Mouse (Mus musculus) CH12.LX (cell line): ENCODE measurements around the gene Ism2. TPM values are rescaled to one million over a fixed set of nuclear protein-coding genes. Genes with fewer than 3 reads are reported as not detected.
"Not testable (repeated sequence)": the region's sequence is repeated elsewhere in the genome, so short reads cannot be mapped to it uniquely, and the experiment has no call there.

Experiments
- DNase-seq: peaks from one replicate; pipeline ENCODE4 v3.0.0-alpha.2; 2013; ENCODE audit errors: extremely low read depth
- H3K27ac ChIP-seq: 2 replicates; pipeline ENCODE4 v1.5.1; 2012; ENCODE audit warnings: low read depth, mild to moderate bottlenecking, control low read depth, moderate library complexity; ENCODE audit not compliant: insufficient read depth
- H3K27me3 ChIP-seq: replicated peaks from 2 replicates; pipeline ENCODE3; 2012; ENCODE audit warnings: inconsistent platforms
- H3K36me3 ChIP-seq, 2 experiments: replicated peaks in 1 of 2; 2 replicates each; pipeline versions ENCODE3 to v1.6.1; 2012; ENCODE audit warnings: inconsistent platforms in 1 of 2, low read length in 1 of 2, mild to moderate bottlenecking in 1 of 2, mixed read lengths in 1 of 2, moderate library complexity in 1 of 2; ENCODE audit not compliant: control insufficient read depth in 1 of 2, insufficient read depth in 1 of 2
- H3K4me1 ChIP-seq, 2 experiments: 2 replicates each; pipeline ENCODE4 v1.6.1; 2012; ENCODE audit warnings: inconsistent platforms in 1 of 2, moderate library complexity in 1 of 2; ENCODE audit not compliant: insufficient read depth in 2 of 2, control insufficient read depth in 1 of 2
- H3K4me2 ChIP-seq: 2 replicates; pipeline ENCODE4 v1.6.1; 2012; ENCODE audit warnings: low read depth, mild to moderate bottlenecking, control low read depth; ENCODE audit not compliant: poor library complexity, insufficient read depth, severe bottlenecking
- H3K4me3 ChIP-seq, 3 experiments: fragments of 150-350 bp in 1 of 3; sonication (generic) in 1 of 3; replicated peaks in 1 of 3; 2 replicates each; pipeline versions ENCODE3 to v1.5.1; 2011 to 2012; ENCODE audit warnings: low read depth in 2 of 3, low read length in 2 of 3, mild to moderate bottlenecking in 2 of 3, moderate library complexity in 2 of 3, control low read depth in 1 of 3, improper control_type of control experiment in 1 of 3, inconsistent platforms in 1 of 3, mixed read lengths in 1 of 3; ENCODE audit not compliant: poor library complexity in 1 of 3
- H3K79me2 ChIP-seq: replicated peaks from 2 replicates; pipeline ENCODE4 v1.6.1; 2012; ENCODE audit warnings: mild to moderate bottlenecking, moderate library complexity; ENCODE audit not compliant: control insufficient read depth, poor library complexity, insufficient read depth, severe bottlenecking; ENCODE audit errors: extremely low read depth
- H3K9ac ChIP-seq: 2 replicates; pipeline ENCODE4 v1.6.1; 2012; ENCODE audit warnings: low read depth, mild to moderate bottlenecking, control low read depth, moderate library complexity; ENCODE audit not compliant: insufficient read depth
- H3K9me3 ChIP-seq: replicated peaks from 2 replicates; pipeline ENCODE3; 2012; ENCODE audit warnings: low read length, inconsistent platforms, mixed read lengths
- CHD2 ChIP-seq: IDR thresholded peaks from 2 replicates; pipeline ENCODE4 v1.6.1; 2011; ENCODE audit warnings: low read length, improper control_type of control experiment
- CTCF ChIP-seq, 2 experiments: IDR thresholded peaks in 1 of 2; conservative IDR thresholded peaks in 1 of 2; 2 replicates each; pipeline ENCODE4 v1.5.1; 2011 to 2012; ENCODE audit warnings: low read depth in 2 of 2, low read length in 2 of 2, improper control_type of control experiment in 1 of 2, inconsistent platforms in 1 of 2, mild to moderate bottlenecking in 1 of 2, moderate library complexity in 1 of 2
- HCFC1 ChIP-seq: IDR thresholded peaks from 2 replicates; pipeline ENCODE4 v1.6.1; 2012; ENCODE audit warnings: low read depth, mild to moderate bottlenecking, inconsistent platforms, low read length, improper control_type of control experiment
- JUND ChIP-seq: conservative IDR thresholded peaks from 2 replicates; pipeline ENCODE4 v1.6.1; 2011; ENCODE audit warnings: low read depth, low read length, improper control_type of control experiment
- KAT2A ChIP-seq: IDR thresholded peaks from 2 replicates; pipeline ENCODE4 v1.6.1; 2012; ENCODE audit warnings: low read length, improper control_type of control experiment, inconsistent platforms; ENCODE audit not compliant: insufficient replicate concordance
- MAFK ChIP-seq: IDR thresholded peaks from 2 replicates; pipeline ENCODE4 v1.6.1; 2011; ENCODE audit warnings: low read length, improper control_type of control experiment; ENCODE audit not compliant: insufficient replicate concordance
- MEF2A ChIP-seq: IDR thresholded peaks from 2 replicates; pipeline ENCODE4 v1.6.1; 2014; ENCODE audit warnings: low read depth, mild to moderate bottlenecking, inconsistent platforms, low read length, improper control_type of control experiment, borderline replicate concordance
- MYC ChIP-seq: IDR thresholded peaks from 2 replicates; pipeline ENCODE4 v1.6.1; 2011; ENCODE audit warnings: low read depth, mild to moderate bottlenecking, improper control_type of control experiment, low read length
- NRF1 ChIP-seq: IDR thresholded peaks from 2 replicates; pipeline ENCODE4 v1.6.1; 2014; ENCODE audit warnings: low read depth, mild to moderate bottlenecking, inconsistent platforms, low read length, improper control_type of control experiment, moderate library complexity
- PAX5 ChIP-seq: IDR thresholded peaks from 2 replicates; pipeline ENCODE4 v1.6.1; 2012; ENCODE audit warnings: low read length, inconsistent platforms, mixed read lengths
- POLR2A ChIP-seq: IDR thresholded peaks from 2 replicates; pipeline ENCODE4 v1.6.1; 2011; ENCODE audit warnings: low read depth, mild to moderate bottlenecking, improper control_type of control experiment, low read length
- POLR2AphosphoS2 ChIP-seq: IDR thresholded peaks from 2 replicates; pipeline ENCODE4 v1.6.1; 2011; ENCODE audit warnings: low read depth, low read length, improper control_type of control experiment
- RCOR1 ChIP-seq: conservative IDR thresholded peaks from 2 replicates; pipeline ENCODE4 v1.6.1; 2012; ENCODE audit warnings: low read depth, mild to moderate bottlenecking, inconsistent platforms, low read length, improper control_type of control experiment
- SIN3A ChIP-seq: IDR thresholded peaks from 2 replicates; pipeline ENCODE4 v1.6.1; 2012; ENCODE audit warnings: low read length, improper control_type of control experiment, inconsistent platforms
- TBP ChIP-seq: conservative IDR thresholded peaks from 2 replicates; pipeline ENCODE4 v1.6.1; 2011; ENCODE audit warnings: low read depth, low read length, improper control_type of control experiment
- USF1 ChIP-seq: IDR thresholded peaks from 2 replicates; pipeline ENCODE4 v1.6.1; 2014; ENCODE audit warnings: low read depth, mild to moderate bottlenecking, inconsistent platforms, low read length, improper control_type of control experiment
- USF2 ChIP-seq: conservative IDR thresholded peaks from 2 replicates; pipeline ENCODE4 v1.6.1; 2011; ENCODE audit warnings: low read depth, low read length, improper control_type of control experiment
- ZC3H11A ChIP-seq: IDR thresholded peaks from 2 replicates; pipeline ENCODE4 v1.6.1; 2012; ENCODE audit warnings: low read depth, mild to moderate bottlenecking, inconsistent platforms, low read length, improper control_type of control experiment
- ZKSCAN1 ChIP-seq: IDR thresholded peaks from 2 replicates; pipeline ENCODE4 v1.6.1; 2012; ENCODE audit warnings: low read depth, inconsistent platforms, low read length, improper control_type of control experiment, borderline replicate concordance
- ZMIZ1 ChIP-seq: IDR thresholded peaks from 2 replicates; pipeline ENCODE4 v1.6.1; 2012; ENCODE audit warnings: low read depth, mild to moderate bottlenecking, inconsistent platforms, low read length, improper control_type of control experiment
- dilution Hi-C: fragments of 300-500 bp; cut with MboI; formaldehyde crosslinking; loops from 2 replicates; pipeline ENCODE4 v1.14.3; 2020; ENCODE audit warnings: low sequenced_read_pairs; ENCODE audit not compliant: extremely low pct_unique_long_range_greater_than_20kb, extremely low pct_ligation_motif_present
- in situ Hi-C: fragments of 300-500 bp; cut with MboI; formaldehyde crosslinking; loops from 3 replicates; pipeline ENCODE4 v1.14.3; 2019; ENCODE audit warnings: low sequenced_read_pairs, low pct_ligation_motif_present, low pct_unique_long_range_greater_than_20kb, mixed read lengths
- polyA plus RNA-seq: library from polyadenylated mRNA; unstranded; fragments of >175 nt; gene quantifications from 2 replicates; pipeline ENCODE4 v1.2.1, GENCODE M21; 2012; ENCODE audit warnings: low read depth; ENCODE audit not compliant: insufficient read length
- total RNA-seq, 2 experiments: library from RNA; depleted of rRNA; stranded (reverse); fragments of 300-350 nt in 1 of 2; fragments of >200 nt in 1 of 2; gene quantifications; 2 replicates each; pipeline ENCODE4 v1.2.3; 2012 to 2014

Gene Ism2
- total and polyA plus RNA-seq, 3 experiments = 0.08 TPM; not detected in 2

DNA sequence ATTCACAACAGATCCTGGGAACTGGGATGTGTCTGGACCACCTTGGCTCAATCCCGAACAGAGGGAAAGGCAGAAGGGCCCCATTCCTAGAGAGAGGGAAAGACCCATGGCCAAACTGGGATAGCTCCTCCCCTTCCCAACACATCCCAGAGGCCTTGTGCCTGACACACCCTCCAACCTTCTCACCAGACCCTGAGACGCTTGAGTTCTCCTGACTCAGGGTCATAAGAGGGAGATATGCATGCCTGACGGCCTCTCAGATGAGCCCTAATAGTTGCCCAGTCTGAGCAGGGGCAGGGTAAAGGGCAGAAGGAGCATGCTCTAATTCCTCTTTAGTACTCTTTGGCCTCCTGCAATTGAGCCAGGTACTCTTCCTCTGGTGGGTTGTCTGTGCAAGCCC lies 20.2 kb downstream of the Ism2 start:
- in situ Hi-C loops (loop anchor here (10.0 kb wide), 1 partner anchor 45 kb away; no protein-coding TSS in a partner anchor), dilution Hi-C loops (no loop called here)
- H3K27me3 ChIP-seq = no peaks in the 10 kb centered on the region
- H3K4me1 ChIP-seq = peaks cover 2 to 34% of the 10 kb centered on the region in 2 experiments; a peak in 3 of 4 replicates
- H3K4me3 ChIP-seq = no peak overlapping the region
- no peak overlapping the region for H3K4me2 ChIP-seq
- H3K36me3 ChIP-seq = peaks cover 22 to 49% of the 10 kb centered on the region in 2 experiments
- no peak overlapping the region for H3K9ac ChIP-seq
- no peak overlapping the region for H3K27ac ChIP-seq
- no peaks in the 10 kb centered on the region for H3K9me3 ChIP-seq
- H3K79me2 ChIP-seq = no peaks in the 10 kb centered on the region
- DNase-seq = no peak
- TF ChIP-seq CTCF (conservative IDR thresholded peaks at IDR 0.05 in 1 of 2, IDR thresholded peaks at IDR 0.05 in 1 of 2; ENCODE audit: low read depth in 2 of 2, low read length in 2 of 2) = no peak
- TF ChIP-seq POLR2AphosphoS2 = no peak
- no peak for TF ChIP-seq CHD2
- TF ChIP-seq ZMIZ1 = no peak
- no peak for TF ChIP-seq JUND
- TF ChIP-seq MEF2A = no peak
- no peak for TF ChIP-seq ZC3H11A
- TF ChIP-seq SIN3A = no peak
- TF ChIP-seq PAX5 = no peak
- no peak for TF ChIP-seq MAFK
- TF ChIP-seq NRF1 = no peak
- no peak for TF ChIP-seq USF2
- no peak for TF ChIP-seq RCOR1
- no peak for TF ChIP-seq KAT2A
- TF ChIP-seq TBP = no peak
- no peak for TF ChIP-seq USF1
- TF ChIP-seq POLR2A = no peak
- TF ChIP-seq MYC = no peak
- TF ChIP-seq ZKSCAN1 = no peak

DNA sequence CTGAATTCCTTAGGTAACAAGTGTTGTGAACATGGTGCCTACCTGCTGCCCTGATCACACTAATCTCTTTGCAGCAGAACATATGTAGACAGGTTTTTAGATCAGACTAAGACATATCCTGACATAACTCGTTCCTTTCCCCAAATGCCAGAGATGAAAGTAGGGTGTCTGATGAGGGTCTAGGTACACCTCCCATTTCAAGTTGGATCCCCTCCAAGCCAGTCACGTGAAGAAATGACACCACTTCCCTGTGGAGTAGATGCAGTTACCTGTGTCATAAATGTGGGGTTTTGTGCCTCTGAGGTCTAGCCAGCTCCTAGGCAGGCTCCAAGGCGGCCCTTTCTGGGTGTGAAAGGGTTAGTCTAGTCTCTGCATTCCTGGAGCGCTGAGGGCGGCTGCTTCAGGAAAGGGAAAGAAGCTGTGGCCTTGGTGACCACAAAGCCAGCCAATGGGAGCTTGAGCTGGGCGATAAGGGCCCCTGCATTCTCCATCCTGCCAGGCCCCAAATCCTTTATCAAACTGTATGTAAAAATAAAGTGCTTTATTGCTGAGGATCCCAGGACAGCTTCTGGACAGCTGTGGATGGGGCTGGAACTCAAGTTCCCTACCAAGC lies 21.3 kb downstream of the Ism2 start:
- Histone ChIP-seq H3K4me1 (peaks cover 0 to 36% of the 10 kb centered on the region in 2 experiments; a peak in 2 of 4 replicates), H3K27ac (no peak overlapping the region), H3K27me3 (no peaks in the 10 kb centered on the region), H3K4me2 (no peak overlapping the region), H3K9me3 (no peaks in the 10 kb centered on the region), H3K79me2 (no peaks in the 10 kb centered on the region), H3K36me3 (peaks cover 32 to 59% of the 10 kb centered on the region in 2 experiments), H3K9ac (no peak overlapping the region), H3K4me3 (no peak overlapping the region)
- in situ Hi-C loops = loop anchor here (10.0 kb wide), 1 partner anchor 47 kb away; no protein-coding TSS in a partner anchor
- DNase-seq = no peak
- no peak for TF ChIP-seq HCFC1
- dilution Hi-C loops = no loop called here

DNA sequence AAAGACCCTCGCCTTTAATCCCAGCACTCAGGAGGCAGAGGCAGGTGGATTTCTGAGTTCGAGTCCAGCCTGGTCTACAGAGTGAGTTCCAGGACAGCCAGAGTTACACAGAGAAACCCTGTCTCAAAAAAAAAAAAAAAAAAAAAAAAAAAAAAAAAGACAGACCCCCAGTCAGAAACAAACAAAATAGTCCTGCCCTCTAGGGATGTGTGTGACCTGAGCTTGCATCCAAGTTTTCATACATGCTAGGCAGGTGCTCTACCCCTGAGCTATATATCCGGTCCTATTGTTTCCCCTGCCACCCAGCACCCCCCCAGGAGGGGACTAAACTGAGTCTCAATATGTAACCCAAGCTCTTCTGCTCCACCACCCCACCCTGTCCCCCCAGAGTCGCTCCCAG lies 22.3 kb downstream of the Ism2 start:
- H3K4me2 ChIP-seq, H3K27me3 ChIP-seq, H3K4me3 ChIP-seq, dilution Hi-C loops, DNase-seq, H3K79me2 ChIP-seq, H3K9me3 ChIP-seq, H3K27ac ChIP-seq, H3K9ac ChIP-seq: not testable (repeated sequence)
- in situ Hi-C loops = loop anchor here (10.0 kb wide), 1 partner anchor 48 kb away; no protein-coding TSS in a partner anchor
- Histone ChIP-seq H3K36me3 (peaks cover 41 to 69% of the 10 kb centered on the region in 2 experiments), H3K4me1 (peaks cover 0 to 40% of the 10 kb centered on the region in 2 experiments; a peak in 2 of 4 replicates)
